Mouse (Mus musculus) cortical plate, adult 2 months (tissue): Measurements from ENCODE around the gene Bola2.

Experiments used
- CTCF ChIP-seq: fragments of 200-500 bp; IDR thresholded peaks from 2 replicates; pipeline ENCODE4 v1.5.1; 2011; ENCODE audit warnings: mild to moderate bottlenecking, control low read depth, low read length; ENCODE audit not compliant: insufficient read depth; ENCODE audit errors: extremely low read depth
- POLR2A ChIP-seq: fragments of 200-500 bp; IDR thresholded peaks from 2 replicates; pipeline ENCODE4 v1.6.1; 2011; ENCODE audit warnings: mild to moderate bottlenecking, low read length, control low read depth; ENCODE audit not compliant: insufficient read depth; ENCODE audit errors: extremely low read depth

DNA sequence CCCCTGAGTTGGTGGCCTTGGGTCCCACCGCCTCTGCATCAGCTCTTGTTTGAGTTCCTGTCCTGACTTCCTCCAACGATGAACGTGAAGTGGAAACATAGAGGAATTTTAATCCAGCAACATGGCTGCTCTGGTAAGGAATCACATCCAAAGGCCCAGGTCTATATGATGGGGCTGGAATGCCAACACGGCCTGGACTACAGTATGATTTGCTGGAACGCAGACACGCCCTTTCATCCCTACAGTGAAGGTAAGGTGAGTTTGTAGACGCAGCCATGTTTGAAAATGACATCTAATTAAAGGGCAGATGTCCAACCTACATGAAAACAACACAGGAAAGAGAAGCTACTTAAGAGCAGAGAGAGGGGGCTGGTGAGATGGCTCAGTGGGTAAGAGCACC, 1.4 kb upstream of the Bola2 start:
- TF ChIP-seq CTCF (no peak), POLR2A (no peak)
